Mouse (Mus musculus): ENCODE results near the gene Hectd4. TPM values are rescaled to one million over a fixed set of nuclear protein-coding genes. Genes with fewer than 3 reads are reported as not detected.
"Not testable (repeated sequence)": the region's sequence is repeated elsewhere in the genome, so short reads cannot be mapped to it uniquely, and the experiment has no call there.

The Hectd4 gene
- total and polyA plus RNA-seq, 2 experiments from 2014 or later: 2.0 to 19.5 TPM

GRCm38 (mm10) chr5:121226845-121227244, 6.8 kb downstream of the Hectd4 start:
- ATAC-seq (ENCODE audit: insufficient read depth, low read depth) (no peak), DNase-seq (ENCODE audit: low spot score) (no peak)
- WGBS: 86% methylated on average over 4 of the region's 4 CpGs
- H3K27ac ChIP-seq (ENCODE audit: low read depth): no peak overlapping the region
- no peak overlapping the region for H3K9ac ChIP-seq (replicated peaks; ENCODE audit: low read depth, low read length)
- H3K4me3 ChIP-seq (ENCODE audit: low read depth, low read length): no peak overlapping the region
- TF ChIP-seq EP300 (IDR thresholded peaks at IDR 0.05; ENCODE audit: low read depth) (no peak), CTCF (IDR thresholded peaks at IDR 0.05; ENCODE audit: low read depth) (no peak)
- no peaks in the 10 kb centered on the region for H3K27me3 ChIP-seq (ENCODE audit: control insufficient read depth, insufficient read depth, low read length)
- H3K9me3 ChIP-seq (replicated peaks; ENCODE audit: control insufficient read depth, low read length): no peaks in the 10 kb centered on the region
- no peak overlapping the region for H3K4me2 ChIP-seq (ENCODE audit: low read depth, low read length)
- no peaks in the 10 kb centered on the region for H3K36me3 ChIP-seq (replicated peaks; ENCODE audit: control insufficient read depth, insufficient read depth, low read length)
- H3K4me1 ChIP-seq (ENCODE audit: control insufficient read depth, insufficient read depth): peaks cover 12% of the 10 kb centered on the region

GRCm38 (mm10) chr5:121227330-121227729, 7.3 kb downstream of the Hectd4 start:
- H3K36me3 ChIP-seq (replicated peaks; ENCODE audit: control insufficient read depth, insufficient read depth, low read length); ATAC-seq (ENCODE audit: insufficient read depth, low read depth); DNase-seq (ENCODE audit: low spot score); H3K27me3 ChIP-seq (ENCODE audit: control insufficient read depth, insufficient read depth, low read length); H3K27ac ChIP-seq (ENCODE audit: low read depth); H3K9me3 ChIP-seq (replicated peaks; ENCODE audit: control insufficient read depth, low read length); H3K9ac ChIP-seq (replicated peaks; ENCODE audit: low read depth, low read length); H3K4me2 ChIP-seq (ENCODE audit: low read depth, low read length); H3K4me3 ChIP-seq (ENCODE audit: low read depth, low read length): not testable (repeated sequence)
- WGBS: 81% methylated on average over 1 of the region's 1 CpGs
- H3K4me1 ChIP-seq (ENCODE audit: control insufficient read depth, insufficient read depth): peaks cover 12% of the 10 kb centered on the region

- H3K27ac ChIP-seq (ENCODE audit: low read depth): no peak overlapping the region
- DNase-seq (ENCODE audit: low spot score) (no peak), ATAC-seq (ENCODE audit: insufficient read depth, low read depth) (no peak)
- no peaks in the 10 kb centered on the region for H3K27me3 ChIP-seq (ENCODE audit: control insufficient read depth, insufficient read depth, low read length)
- H3K36me3 ChIP-seq (replicated peaks; ENCODE audit: control insufficient read depth, insufficient read depth, low read length): no peaks in the 10 kb centered on the region
- 93% methylated on average over 2 of the region's 2 CpGs for WGBS
- no peaks in the 10 kb centered on the region for H3K9me3 ChIP-seq (replicated peaks; ENCODE audit: control insufficient read depth, low read length)
- no peak overlapping the region for H3K4me2 ChIP-seq (ENCODE audit: low read depth, low read length)
- H3K4me1 ChIP-seq (ENCODE audit: control insufficient read depth, insufficient read depth): peaks cover 12% of the 10 kb centered on the region
- H3K9ac ChIP-seq (replicated peaks; ENCODE audit: low read depth, low read length): no peak overlapping the region
- TF ChIP-seq EP300 (IDR thresholded peaks at IDR 0.05; ENCODE audit: low read depth) (no peak), CTCF (IDR thresholded peaks at IDR 0.05; ENCODE audit: low read depth) (no peak)
- no peak overlapping the region for H3K4me3 ChIP-seq (ENCODE audit: low read depth, low read length)
These were observed 9.2 kb downstream of the Hectd4 start for GRCm38 (mm10) chr5:121229182-121229581.

DNA sequence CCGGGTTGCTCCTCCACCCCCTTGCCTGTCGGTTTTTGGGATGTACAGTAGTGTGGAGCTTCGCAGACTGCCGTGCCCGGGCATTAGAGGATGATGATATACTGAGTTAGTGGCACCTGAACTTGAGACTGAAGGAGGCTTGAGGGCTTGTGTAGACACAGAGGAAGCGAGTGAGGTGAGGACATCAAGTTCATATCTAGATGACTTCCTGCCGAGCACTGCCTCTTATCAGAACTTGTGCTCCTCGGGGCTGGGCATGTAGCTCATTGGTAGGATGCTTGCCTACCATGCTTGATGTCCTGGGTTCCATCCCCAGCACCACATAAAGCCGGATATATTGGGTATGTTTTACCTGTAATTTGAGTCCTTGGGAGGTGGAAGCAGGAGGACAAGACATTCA, 10.8 kb downstream of the Hectd4 start:
- H3K27ac ChIP-seq (ENCODE audit: low read depth): no peak overlapping the region
- TF ChIP-seq EP300 (IDR thresholded peaks at IDR 0.05; ENCODE audit: low read depth): no peak
- no peak for TF ChIP-seq CTCF (IDR thresholded peaks at IDR 0.05; ENCODE audit: low read depth)
- no peaks in the 10 kb centered on the region for H3K27me3 ChIP-seq (ENCODE audit: control insufficient read depth, insufficient read depth, low read length)
- WGBS: 69% methylated on average over 9 of the region's 9 CpGs
- no peak for DNase-seq (ENCODE audit: low spot score)
- no peak overlapping the region for H3K4me3 ChIP-seq (ENCODE audit: low read depth, low read length)
- H3K4me1 ChIP-seq (ENCODE audit: control insufficient read depth, insufficient read depth): peaks cover 5% of the 10 kb centered on the region; the same call in 1 of the 2 replicates
- H3K9me3 ChIP-seq (replicated peaks; ENCODE audit: control insufficient read depth, low read length): no peaks in the 10 kb centered on the region
- H3K4me2 ChIP-seq (ENCODE audit: low read depth, low read length): no peak overlapping the region
- ATAC-seq (ENCODE audit: insufficient read depth, low read depth): no peak
- H3K9ac ChIP-seq (replicated peaks; ENCODE audit: low read depth, low read length): no peak overlapping the region
- H3K36me3 ChIP-seq (replicated peaks; ENCODE audit: control insufficient read depth, insufficient read depth, low read length): no peaks in the 10 kb centered on the region

GRCm38 (mm10) chr5:121232789-121233188, 12.8 kb downstream of the Hectd4 start:
- ATAC-seq (ENCODE audit: insufficient read depth, low read depth) (no peak), DNase-seq (ENCODE audit: low spot score) (no peak)
- Histone ChIP-seq H3K4me2 (ENCODE audit: low read depth, low read length) (no peak overlapping the region), H3K4me3 (ENCODE audit: low read depth, low read length) (no peak overlapping the region), H3K9me3 (replicated peaks; ENCODE audit: control insufficient read depth, low read length) (no peaks in the 10 kb centered on the region), H3K27ac (ENCODE audit: low read depth) (no peak overlapping the region), H3K36me3 (replicated peaks; ENCODE audit: control insufficient read depth, insufficient read depth, low read length) (no peaks in the 10 kb centered on the region), H3K9ac (replicated peaks; ENCODE audit: low read depth, low read length) (no peak overlapping the region), H3K27me3 (ENCODE audit: control insufficient read depth, insufficient read depth, low read length) (no peaks in the 10 kb centered on the region), H3K4me1 (ENCODE audit: control insufficient read depth, insufficient read depth) (no peaks in the 10 kb centered on the region)
- TF ChIP-seq EP300 (IDR thresholded peaks at IDR 0.05; ENCODE audit: low read depth) (no peak), CTCF (IDR thresholded peaks at IDR 0.05; ENCODE audit: low read depth) (no peak)
- 95% methylated on average over 1 of the region's 1 CpGs for WGBS

DNA sequence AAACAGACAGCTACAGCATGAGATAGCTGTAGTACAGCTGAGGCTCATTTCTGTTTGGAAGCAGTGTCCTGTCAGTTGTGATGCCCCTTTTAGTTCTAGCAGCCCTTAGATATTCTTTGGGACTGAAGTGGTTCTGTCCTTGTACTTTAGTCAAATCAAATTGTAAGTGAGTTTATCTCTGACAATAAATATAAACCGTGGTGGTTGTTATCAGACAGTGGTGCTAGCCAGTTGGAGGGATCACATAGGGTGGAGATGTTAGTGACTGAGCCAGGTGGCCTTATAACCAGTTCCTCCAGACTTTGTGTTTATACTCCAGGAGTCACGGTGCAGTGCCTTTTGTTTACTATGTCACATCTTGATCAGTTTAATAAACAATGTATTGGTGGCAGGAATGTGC, 13.7 kb downstream of the Hectd4 start:
- ATAC-seq (ENCODE audit: insufficient read depth, low read depth) (no peak), DNase-seq (ENCODE audit: low spot score) (no peak)
- Histone ChIP-seq H3K4me1 (ENCODE audit: control insufficient read depth, insufficient read depth) (no peaks in the 10 kb centered on the region), H3K36me3 (replicated peaks; ENCODE audit: control insufficient read depth, insufficient read depth, low read length) (no peaks in the 10 kb centered on the region), H3K4me3 (ENCODE audit: low read depth, low read length) (no peak overlapping the region), H3K4me2 (ENCODE audit: low read depth, low read length) (no peak overlapping the region), H3K9ac (replicated peaks; ENCODE audit: low read depth, low read length) (no peak overlapping the region), H3K27me3 (ENCODE audit: control insufficient read depth, insufficient read depth, low read length) (no peaks in the 10 kb centered on the region), H3K9me3 (replicated peaks; ENCODE audit: control insufficient read depth, low read length) (no peaks in the 10 kb centered on the region), H3K27ac (ENCODE audit: low read depth) (no peak overlapping the region)
- no peak for TF ChIP-seq CTCF (IDR thresholded peaks at IDR 0.05; ENCODE audit: low read depth)
- no peak for TF ChIP-seq EP300 (IDR thresholded peaks at IDR 0.05; ENCODE audit: low read depth)
- WGBS: 53% methylated on average over 2 of the region's 2 CpGs
